In the genomic region with DNA sequence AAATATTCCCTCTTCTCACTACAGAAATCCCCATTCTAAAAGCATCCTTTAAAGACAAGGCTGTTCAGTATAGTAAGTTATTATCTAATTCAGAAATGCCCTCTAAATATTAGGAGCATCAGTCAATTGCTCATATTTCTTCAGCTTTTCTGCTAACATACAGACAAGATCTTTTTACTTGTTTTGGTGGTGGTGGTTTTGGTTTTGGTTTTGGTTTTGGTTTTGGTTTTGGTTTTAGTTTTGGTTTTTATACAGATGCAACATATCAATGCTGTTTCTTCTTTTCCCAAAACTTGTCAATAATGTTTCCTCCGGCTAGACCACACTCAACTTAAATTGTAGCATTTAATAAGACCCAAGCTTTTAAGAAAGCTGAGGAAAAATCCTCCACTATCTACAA, we compare ENCODE assay signal across 26 mouse cellular contexts.
"Had no signal": no experiment of that assay in that cellular context is flagged by ENCODE, and none has a peak within 500 bp of the region (broad histone marks: within the 10 kb centered on the region; RNA-seq: fewer than 3 reads in every experiment).

No protein-coding gene starts in this region.

- H3K36me3 ChIP-seq: embryonic facial prominence, embryonic 10.5 days; embryonic facial prominence, embryonic 12.5 days; embryonic facial prominence, embryonic 13.5 days; embryonic facial prominence, embryonic 15.5 days; forebrain, embryonic 10.5 days; forebrain, embryonic 12.5 days; forebrain, embryonic 15.5 days; heart, embryonic 10.5 days had no signal

- DNase-seq: cerebellum, adult 9-10 months; cerebellum, adult 9-11 months; cerebellum, postnatal 10 days; cerebellum, postnatal 14 days; cerebellum, postnatal 25 days; cerebellum, postnatal 36 days; embryo, embryonic 11 days; forebrain, postnatal 0 days; gastrocnemius, adult 2 months; gastrocnemius, postnatal 10 days; gastrocnemius, postnatal 14 days; gastrocnemius, postnatal 25 days; gastrocnemius, postnatal 36 days; heart, adult 18-20 months; heart, adult 2 months had no signal

- H3K27me3 ChIP-seq: embryonic facial prominence, embryonic 12.5 days; embryonic facial prominence, embryonic 13.5 days; embryonic facial prominence, embryonic 15.5 days; forebrain, embryonic 12.5 days; forebrain, embryonic 13.5 days; forebrain, embryonic 15.5 days had no signal

- H3K4me2 ChIP-seq: embryonic facial prominence, embryonic 12.5 days; embryonic facial prominence, embryonic 13.5 days; embryonic facial prominence, embryonic 15.5 days; forebrain, embryonic 12.5 days; forebrain, embryonic 13.5 days; forebrain, embryonic 15.5 days; heart, embryonic 11.5 days had no signal

- H3K4me3 ChIP-seq: embryonic facial prominence, embryonic 10.5 days; embryonic facial prominence, embryonic 12.5 days; embryonic facial prominence, embryonic 13.5 days; embryonic facial prominence, embryonic 15.5 days; erythroblast, embryonic 14.5 days; forebrain, embryonic 10.5 days; forebrain, embryonic 12.5 days; forebrain, embryonic 13.5 days; forebrain, embryonic 15.5 days; gastrocnemius, adult 2 months; heart, adult 2 months; heart, embryonic 10.5 days had no signal

- H3K4me1 ChIP-seq: embryonic facial prominence, embryonic 10.5 days; embryonic facial prominence, embryonic 12.5 days; embryonic facial prominence, embryonic 13.5 days; embryonic facial prominence, embryonic 15.5 days; forebrain, embryonic 10.5 days; forebrain, embryonic 12.5 days; forebrain, embryonic 13.5 days; heart, embryonic 10.5 days had no signal

- H3K27ac ChIP-seq: embryonic facial prominence, embryonic 10.5 days; embryonic facial prominence, embryonic 12.5 days; embryonic facial prominence, embryonic 13.5 days; embryonic facial prominence, embryonic 15.5 days; forebrain, embryonic 10.5 days; forebrain, embryonic 12.5 days; forebrain, embryonic 13.5 days; forebrain, embryonic 15.5 days; gastrocnemius, adult 2 months; heart, adult 2 months; heart, embryonic 10.5 days had no signal

- H3K9ac ChIP-seq: embryonic facial prominence, embryonic 12.5 days; embryonic facial prominence, embryonic 13.5 days; embryonic facial prominence, embryonic 15.5 days; forebrain, embryonic 12.5 days; forebrain, embryonic 13.5 days; forebrain, embryonic 15.5 days; forebrain, postnatal 0 days had no signal

- H3K9me3 ChIP-seq: embryonic facial prominence, embryonic 10.5 days; embryonic facial prominence, embryonic 12.5 days; embryonic facial prominence, embryonic 13.5 days; embryonic facial prominence, embryonic 15.5 days; forebrain, embryonic 10.5 days; forebrain, embryonic 12.5 days; forebrain, embryonic 13.5 days; forebrain, embryonic 15.5 days; heart, embryonic 10.5 days had no signal
